Mouse (Mus musculus): ENCODE data around the gene Rbm39.

- TF ChIP-seq CTCF (IDR thresholded peaks at IDR 0.05; ENCODE audit: low read depth, low read length), result no peak
- no peak for TF ChIP-seq GATA1 (IDR thresholded peaks at IDR 0.05; ENCODE audit: borderline replicate concordance, low read length)
- no peak for TF ChIP-seq TAL1 (conservative IDR thresholded peaks at IDR 0.05; ENCODE audit: low read depth, low read length)
- TF ChIP-seq POLR2AphosphoS5 (IDR thresholded peaks at IDR 0.05; ENCODE audit: insufficient replicate concordance, low read depth, low read length), result no peak
Measured at GRCm38 (mm10) chr2:156177079-156177478, 3.0 kb downstream of the Rbm39 start.

All from G1E (cell line).